Mouse (Mus musculus): ENCODE results near the gene Map1lc3b. TPM values are rescaled to one million over a fixed set of nuclear protein-coding genes. Genes with fewer than 3 reads are reported as not detected.
A peak's percentile ranks its signal among the peaks of the same experiment; 100 is the strongest.

Map1lc3b gene
- total RNA-seq, 2 experiments from 2014 or later = 68.5 to 77.9 TPM

- no peak for ATAC-seq (replicated peaks; ENCODE audit: poor library complexity, severe bottlenecking)
These were observed 12.2 kb downstream of the Map1lc3b start for GRCm38 (mm10) chr8:121602411-121602810.

GRCm38 (mm10) chr8:121602860-121603259 is 12.7 kb downstream of the Map1lc3b start:
- peak; percentile 83 for ATAC-seq (replicated peaks; ENCODE audit: poor library complexity, severe bottlenecking)

GRCm38 (mm10) chr8:121603801-121604200 is 13.6 kb downstream of the Map1lc3b start:
- ATAC-seq (replicated peaks; ENCODE audit: poor library complexity, severe bottlenecking) = no peak

- no peak for ATAC-seq (replicated peaks; ENCODE audit: poor library complexity, severe bottlenecking)
These were observed 17.5 kb downstream of the Map1lc3b start for GRCm38 (mm10) chr8:121607661-121608060.

- no peak for ATAC-seq (replicated peaks; ENCODE audit: poor library complexity, severe bottlenecking)
These were observed 19.1 kb downstream of the Map1lc3b start for GRCm38 (mm10) chr8:121609251-121609650.

- no peak for ATAC-seq (replicated peaks; ENCODE audit: poor library complexity, severe bottlenecking)
These were observed 19.8 kb downstream of the Map1lc3b start for GRCm38 (mm10) chr8:121609916-121610315.

- no peak for ATAC-seq (replicated peaks; ENCODE audit: poor library complexity, severe bottlenecking)
These were observed 23.3 kb downstream of the Map1lc3b start for GRCm38 (mm10) chr8:121613419-121613818.

- no peak for ATAC-seq (replicated peaks; ENCODE audit: poor library complexity, severe bottlenecking)
These were observed 29.3 kb downstream of the Map1lc3b start for GRCm38 (mm10) chr8:121619401-121619995.

- no peak for ATAC-seq (replicated peaks; ENCODE audit: poor library complexity, severe bottlenecking)
These were observed 30.8 kb downstream of the Map1lc3b start for GRCm38 (mm10) chr8:121620801-121621516.

GRCm38 (mm10) chr8:121621879-121622278 is 31.7 kb downstream of the Map1lc3b start:
- no peak for ATAC-seq (replicated peaks; ENCODE audit: poor library complexity, severe bottlenecking)

- ATAC-seq (replicated peaks; ENCODE audit: poor library complexity, severe bottlenecking) = no peak
These were observed 32.9 kb downstream of the Map1lc3b start for GRCm38 (mm10) chr8:121623043-121623442.

GRCm38 (mm10) chr8:121628681-121629080 is 38.5 kb downstream of the Map1lc3b start:
- ATAC-seq (replicated peaks; ENCODE audit: poor library complexity, severe bottlenecking) = no peak

- ATAC-seq (replicated peaks; ENCODE audit: poor library complexity, severe bottlenecking) = no peak
These were observed 41.5 kb downstream of the Map1lc3b start for GRCm38 (mm10) chr8:121631645-121632071.

GRCm38 (mm10) chr8:121632401-121632800 is 42.2 kb downstream of the Map1lc3b start:
- no peak for ATAC-seq (replicated peaks; ENCODE audit: poor library complexity, severe bottlenecking)

GRCm38 (mm10) chr8:121635534-121635933 is 45.4 kb downstream of the Map1lc3b start:
- ATAC-seq (replicated peaks; ENCODE audit: poor library complexity, severe bottlenecking) = peak; percentile 75

GRCm38 (mm10) chr8:121636180-121636579 is 46.0 kb downstream of the Map1lc3b start:
- ATAC-seq (replicated peaks; ENCODE audit: poor library complexity, severe bottlenecking) = no peak

GRCm38 (mm10) chr8:121642804-121643203 is 52.6 kb downstream of the Map1lc3b start:
- peak; percentile 3; the same call in 1 of the 2 replicates for ATAC-seq (replicated peaks; ENCODE audit: poor library complexity, severe bottlenecking)

- peak; percentile 88 for ATAC-seq (replicated peaks; ENCODE audit: poor library complexity, severe bottlenecking)
These were observed 53.2 kb downstream of the Map1lc3b start for GRCm38 (mm10) chr8:121643384-121643783.

- ATAC-seq (replicated peaks; ENCODE audit: poor library complexity, severe bottlenecking) = no peak
These were observed 57.5 kb downstream of the Map1lc3b start for GRCm38 (mm10) chr8:121647511-121648215.

Measured in granulocyte monocyte progenitor cell, adult 5-6 weeks (primary cell).